Mouse (Mus musculus) right cerebral cortex, postnatal 36 days (tissue): ENCODE results near the gene Eif1ax.
"Not testable (repeated sequence)": the region's sequence is repeated elsewhere in the genome, so short reads cannot be mapped to it uniquely, and the experiment has no call there.

Experiments
- DNase-seq, 2 experiments: peaks; one replicate each; pipeline ENCODE4 v3.0.0; 2022; ENCODE audit warnings: low spot score in 2 of 2, mixed read lengths in 1 of 2

Eif1ax gene

DNA sequence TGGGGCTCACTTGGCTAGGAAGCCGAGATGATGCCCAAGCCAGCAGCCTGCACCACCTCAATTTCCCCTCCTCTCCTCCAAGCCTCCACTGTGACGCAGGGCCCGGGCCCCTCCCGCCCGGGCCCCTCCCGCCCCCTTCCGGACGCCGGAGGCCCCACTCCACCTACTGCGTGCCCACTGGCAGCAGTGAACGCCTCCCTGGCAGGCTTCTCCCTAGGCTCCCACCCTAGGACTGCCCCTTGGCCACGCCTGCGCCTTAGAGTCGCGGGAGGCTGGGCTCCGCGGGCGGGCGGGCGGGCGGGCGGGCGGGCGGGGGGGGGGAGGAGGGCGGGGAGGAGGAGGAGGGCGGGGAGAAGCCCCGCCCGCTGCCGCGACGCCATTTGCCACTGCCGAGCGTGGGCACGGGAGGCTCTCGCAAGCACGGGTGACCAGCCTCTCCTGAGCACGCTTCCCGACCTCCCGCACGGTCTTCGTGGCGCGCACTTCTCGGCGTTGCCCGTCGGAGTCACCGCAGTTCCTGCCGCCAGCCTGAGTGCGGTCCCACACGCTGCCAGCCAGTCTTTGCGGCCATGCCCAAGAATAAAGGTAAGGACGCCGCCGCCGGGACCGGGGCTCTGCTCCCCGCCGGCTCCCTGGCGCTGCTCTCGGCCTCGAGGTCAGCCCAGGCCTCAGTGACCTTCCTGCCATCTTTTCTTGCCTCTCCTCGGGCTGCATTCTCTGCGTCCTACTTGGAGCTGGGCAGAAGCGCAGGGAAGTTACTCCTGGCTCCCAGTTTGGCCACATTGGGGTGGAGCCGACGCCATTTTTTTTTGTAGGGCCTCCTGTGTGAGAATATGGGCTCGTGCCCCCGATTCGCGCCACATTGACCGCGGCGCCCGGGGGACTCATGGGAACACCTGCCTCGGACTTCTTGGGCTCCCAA, at the start of gene Eif1ax:
Eif1ax (plus strand) TSS at position 348 of the 922 bp plus-strand sequence.
- peak; percentile 36 to 44 for DNase-seq

GRCm38 (mm10) chrX:159364506-159364905, 7.5 kb upstream of the Eif1ax start:
- DNase-seq: no peak

DNA sequence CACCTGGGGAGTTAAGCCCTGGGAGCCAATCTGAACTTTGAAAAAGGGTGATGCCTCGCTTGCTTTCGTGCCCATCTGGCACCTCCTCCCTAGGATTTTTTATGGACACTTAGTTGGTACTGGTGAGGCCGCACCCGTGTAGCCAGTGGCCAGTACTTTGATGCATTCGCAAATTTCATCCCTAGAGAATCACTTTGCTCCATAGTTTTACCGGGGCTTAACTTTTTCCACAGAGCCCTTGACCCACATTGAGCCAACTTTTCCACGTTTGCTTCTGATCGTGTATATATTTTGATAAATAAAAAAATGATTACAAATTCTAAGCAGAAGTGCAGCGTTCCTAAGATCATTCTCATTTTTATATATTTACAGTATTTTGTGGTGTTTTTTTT, 771 bp downstream of the Eif1ax start:
- no peak for DNase-seq

DNA sequence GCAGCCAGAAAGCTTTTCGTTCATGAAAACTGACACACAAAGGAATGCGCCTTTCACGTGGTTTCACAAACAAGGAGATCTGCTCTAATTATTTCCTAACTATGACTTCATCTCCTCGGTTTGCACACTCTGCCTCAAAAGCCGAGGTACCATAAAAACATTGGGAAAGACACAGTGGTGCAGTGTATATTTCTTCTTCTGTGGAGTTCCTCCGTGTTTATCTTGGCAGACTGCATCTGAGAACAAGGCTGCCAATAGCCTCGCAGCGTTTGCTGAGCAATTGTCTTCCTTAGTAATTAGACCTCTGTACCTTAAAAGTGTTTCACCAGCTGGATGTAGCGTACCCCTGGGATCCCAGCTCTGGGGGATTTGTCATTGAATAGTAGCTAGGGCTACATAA, 15.1 kb downstream of the Eif1ax start:
- no peak for DNase-seq

- DNase-seq: no peak
Measured at GRCm38 (mm10) chrX:159388953-159389352, 17.0 kb downstream of the Eif1ax start.

- DNase-seq: no peak
Measured at GRCm38 (mm10) chrX:159390347-159390962, 18.5 kb downstream of the Eif1ax start.

DNA sequence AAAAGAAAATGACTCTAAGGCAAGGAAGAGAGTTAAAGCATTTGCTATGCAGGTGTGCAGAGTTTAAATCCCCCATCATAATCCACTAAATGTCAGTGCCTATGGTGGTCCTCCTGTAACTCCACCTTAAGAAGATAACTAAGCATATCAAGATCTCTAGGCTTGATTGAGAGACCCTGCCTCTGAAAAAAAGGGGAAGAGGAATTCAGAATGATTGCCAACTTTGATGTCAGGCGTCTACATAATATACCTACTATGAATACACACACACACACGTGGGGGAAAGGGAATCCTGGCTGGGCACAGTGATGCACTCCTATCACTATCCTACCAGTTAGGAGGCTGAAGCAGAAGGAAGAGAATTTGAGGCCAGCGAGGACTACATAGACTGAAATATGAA, 19.3 kb downstream of the Eif1ax start:
- no peak for DNase-seq

DNA sequence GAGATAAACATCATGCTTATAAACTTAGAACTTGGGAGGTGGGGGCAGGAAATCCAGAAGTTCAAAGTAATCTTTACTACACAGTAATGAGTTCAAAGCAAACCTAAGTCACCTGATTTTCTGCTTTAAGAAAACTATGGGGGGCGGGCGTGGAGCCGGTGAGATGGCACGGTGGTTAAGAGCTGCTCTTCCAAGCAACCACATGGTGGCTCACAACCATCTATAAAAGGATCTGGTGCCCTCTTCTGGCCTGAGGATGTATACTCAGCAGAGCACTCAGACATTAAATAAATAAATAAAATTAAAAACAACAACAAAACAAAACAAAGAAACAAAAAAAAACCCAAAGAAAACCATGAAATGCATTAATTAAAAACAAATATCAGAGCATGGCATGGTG, 37.3 kb downstream of the Eif1ax start:
- no peak for DNase-seq

DNA sequence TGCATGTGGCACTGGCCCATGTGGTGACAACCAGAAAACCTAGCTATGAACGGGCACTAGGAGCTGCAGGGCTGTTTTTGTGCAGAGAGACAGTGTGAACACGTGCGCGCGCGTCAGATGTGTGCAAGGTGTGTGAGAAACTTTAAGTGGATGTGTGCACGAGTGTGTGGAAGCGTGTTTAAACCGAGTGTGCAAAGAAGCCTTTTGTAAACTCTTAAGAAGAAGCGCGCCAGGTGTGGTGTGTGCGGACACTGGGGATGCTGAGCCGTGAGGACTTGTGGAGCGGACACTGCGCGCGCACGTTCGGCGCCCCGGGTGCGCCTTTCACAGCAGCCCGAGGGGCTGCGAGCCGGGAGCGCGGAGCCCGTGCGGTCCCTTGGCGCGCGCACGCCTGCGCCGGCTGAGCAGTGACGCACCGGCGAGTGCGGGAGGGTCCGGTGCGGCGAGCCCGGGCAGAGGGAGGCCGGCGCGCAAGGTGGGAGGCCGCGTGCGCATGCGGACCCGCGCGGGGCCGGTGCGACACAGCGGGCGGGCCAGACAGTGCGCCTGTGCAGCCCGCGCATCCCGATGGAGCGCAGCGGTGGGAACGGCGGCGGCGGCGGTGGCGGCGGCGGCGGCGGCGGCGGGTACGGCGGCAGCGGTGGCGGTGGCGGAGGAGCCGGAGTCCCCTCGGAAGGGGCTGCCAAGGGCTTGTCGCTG, 42.3 kb downstream of the Eif1ax start, which contains the start of gene Map7d2:
Map7d2 (plus strand) TSS at position 443 of the 699 bp plus-strand sequence.
- DNase-seq: peak; percentile 49 to 56

- DNase-seq: peak; percentile 2 to 7
Measured at GRCm38 (mm10) chrX:159414829-159415673, 43.1 kb downstream of the Eif1ax start.

DNA sequence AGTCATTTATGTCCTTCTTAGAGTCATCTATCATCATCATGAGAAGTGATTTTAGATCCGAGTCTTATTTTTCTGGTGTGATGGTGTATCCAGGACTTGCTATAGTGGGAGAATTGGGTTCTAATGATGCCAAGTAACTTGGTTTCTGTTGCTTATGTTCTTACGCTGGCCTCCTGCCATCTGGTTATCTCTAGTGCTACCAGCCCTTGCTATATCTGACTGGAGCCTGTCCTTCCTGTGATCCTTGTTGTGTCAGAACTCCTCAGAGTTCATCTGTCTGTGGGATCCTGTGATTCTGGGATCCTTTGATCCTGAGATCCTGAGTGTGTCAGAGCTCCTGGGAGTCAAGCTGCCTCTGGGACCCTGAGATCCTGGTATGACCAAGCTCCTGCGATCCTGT, 58.5 kb downstream of the Eif1ax start:
- DNase-seq: not testable (repeated sequence)
